Mouse (Mus musculus) left cerebral cortex, adult 9 months (tissue): Measurements from ENCODE around the gene Aggf1.
"Not testable (repeated sequence)": the region's sequence is repeated elsewhere in the genome, so short reads cannot be mapped to it uniquely, and the experiment has no call there.

Source experiments
- DNase-seq, 2 experiments: peaks; one replicate each; pipeline ENCODE4 v3.0.0; 2022; ENCODE audit warnings: low spot score in 2 of 2

Gene Aggf1

GRCm38 (mm10) chr13:95374701-95375553 is at the start of gene Aggf1:
Aggf1 (minus strand) TSS chr13:95375352.
- DNase-seq, result peak; percentile 73 to 91

GRCm38 (mm10) chr13:95424932-95425331 is 49.8 kb upstream of the Aggf1 start:
- DNase-seq, result peak in 1 of 2 experiments; percentile 23

GRCm38 (mm10) chr13:95419204-95419749 is 44.1 kb upstream of the Aggf1 start:
- no peak for DNase-seq

- DNase-seq, result no peak
Observed at GRCm38 (mm10) chr13:95418575-95419203, 43.5 kb upstream of the Aggf1 start.

GRCm38 (mm10) chr13:95412257-95412656 is 37.1 kb upstream of the Aggf1 start:
- no peak for DNase-seq

- no peak for DNase-seq
Observed at GRCm38 (mm10) chr13:95393242-95393641, 18.1 kb upstream of the Aggf1 start.

- DNase-seq, result peak in 1 of 2 experiments; percentile 76
Observed at GRCm38 (mm10) chr13:95389866-95390865, 15.0 kb upstream of the Aggf1 start.

GRCm38 (mm10) chr13:95388226-95388625 is 13.1 kb upstream of the Aggf1 start:
- no peak for DNase-seq

- DNase-seq, result no peak
Observed at GRCm38 (mm10) chr13:95382418-95382817, 7.3 kb upstream of the Aggf1 start.

GRCm38 (mm10) chr13:95378696-95379095 is 3.5 kb upstream of the Aggf1 start:
- no peak for DNase-seq

- DNase-seq, result not testable (repeated sequence)
Observed at GRCm38 (mm10) chr13:95376689-95377289, 1.6 kb upstream of the Aggf1 start.

- no peak for DNase-seq
Observed at GRCm38 (mm10) chr13:95375554-95375914, 382 bp upstream of the Aggf1 start.

GRCm38 (mm10) chr13:95366356-95366755 is 8.8 kb downstream of the Aggf1 start:
- no peak for DNase-seq

GRCm38 (mm10) chr13:95363440-95363839 is 11.7 kb downstream of the Aggf1 start:
- DNase-seq, result no peak

- DNase-seq, result no peak
Observed at GRCm38 (mm10) chr13:95358223-95358622, 16.9 kb downstream of the Aggf1 start.

GRCm38 (mm10) chr13:95348476-95348875 is 26.7 kb downstream of the Aggf1 start:
- DNase-seq, result no peak

- peak; percentile 26 to 83 for DNase-seq
Observed at GRCm38 (mm10) chr13:95347018-95347696, 28.0 kb downstream of the Aggf1 start.

- DNase-seq, result no peak
Observed at GRCm38 (mm10) chr13:95345869-95346268, 29.3 kb downstream of the Aggf1 start.

- DNase-seq, result no peak
Observed at GRCm38 (mm10) chr13:95343470-95343869, 31.7 kb downstream of the Aggf1 start.

GRCm38 (mm10) chr13:95336122-95336677 is 39.0 kb downstream of the Aggf1 start:
- no peak for DNase-seq
